Mouse (Mus musculus) kidney, adult 18-20 months (tissue): ENCODE data around the gene Cd24a.

Experiments used
- DNase-seq: peaks from one replicate; pipeline ENCODE4 v3.0.0; 2021

Gene Cd24a

GRCm38 (mm10) chr10:43584538-43584937 is 6.5 kb downstream of the Cd24a start:
- DNase-seq, result no peak

- peak; percentile 28 for DNase-seq
These were observed 10.5 kb downstream of the Cd24a start for GRCm38 (mm10) chr10:43588470-43589177.

- DNase-seq, result no peak
These were observed 13.4 kb downstream of the Cd24a start for GRCm38 (mm10) chr10:43591477-43591876.

- no peak for DNase-seq
These were observed 15.1 kb downstream of the Cd24a start for GRCm38 (mm10) chr10:43593182-43593581.

DNA sequence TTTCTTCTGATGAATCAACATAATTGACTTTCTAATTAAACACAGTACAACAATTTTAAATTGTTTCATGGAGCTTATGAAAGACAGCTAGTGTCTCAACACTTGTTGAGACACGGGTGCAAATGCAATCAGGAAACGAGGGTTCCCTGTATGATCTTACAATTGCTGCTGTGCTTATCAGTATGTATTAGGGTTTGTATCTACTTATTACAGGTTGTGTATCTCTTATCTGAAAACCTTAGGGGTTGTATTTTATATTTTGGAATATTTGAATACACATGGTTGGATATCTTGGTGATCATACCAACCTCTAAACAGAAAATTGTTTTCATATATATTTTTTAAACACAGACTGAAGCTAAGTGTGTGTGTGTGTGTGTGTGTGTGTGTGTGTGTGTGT is 16.1 kb downstream of the Cd24a start:
- no peak for DNase-seq

GRCm38 (mm10) chr10:43594894-43595293 is 16.8 kb downstream of the Cd24a start:
- no peak for DNase-seq

GRCm38 (mm10) chr10:43598067-43598726 is 20.1 kb downstream of the Cd24a start:
- no peak for DNase-seq

- no peak for DNase-seq
These were observed 23.0 kb downstream of the Cd24a start for GRCm38 (mm10) chr10:43601039-43601438.

DNA sequence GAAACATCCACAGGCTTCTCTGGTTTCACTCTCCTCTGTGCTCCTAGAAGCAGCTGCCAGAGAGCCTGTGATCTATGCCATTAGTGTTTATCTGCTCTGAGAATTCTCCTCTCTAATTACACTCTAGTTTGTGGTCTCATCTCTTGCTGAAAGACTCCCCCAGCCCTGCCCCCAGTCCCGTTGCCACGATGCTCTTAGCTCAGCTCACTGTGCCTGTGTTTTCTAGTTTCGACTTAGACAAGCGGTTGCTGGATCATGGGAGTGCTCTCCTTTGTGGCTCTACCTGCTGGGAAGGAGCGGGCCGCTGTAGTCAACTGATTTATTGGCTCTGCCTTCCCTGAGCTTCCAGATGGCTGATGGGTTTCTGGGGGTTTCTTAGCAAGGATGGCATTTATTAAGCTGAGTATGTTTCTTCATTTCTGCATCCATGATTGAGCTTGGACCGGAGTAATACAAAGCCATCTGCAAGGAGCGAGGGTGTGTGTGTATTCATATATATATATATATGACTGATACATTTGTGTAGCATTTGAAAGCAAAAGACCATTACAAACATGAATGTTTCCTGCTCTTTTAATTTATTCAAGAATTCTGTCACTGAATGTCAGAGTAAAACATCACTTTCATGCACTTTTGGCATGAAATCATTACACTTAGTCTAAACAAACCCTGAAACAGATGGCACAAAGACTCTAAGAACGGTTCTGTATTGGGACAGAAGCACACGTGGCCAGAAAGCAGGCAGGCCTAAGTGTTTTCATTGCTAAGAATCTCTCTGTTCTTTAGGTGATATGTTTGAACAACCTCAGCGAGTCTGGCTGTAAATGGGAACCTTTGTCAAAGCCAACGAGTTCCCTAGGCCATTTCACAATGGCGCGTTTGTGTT is 23.7 kb downstream of the Cd24a start:
- no peak for DNase-seq

DNA sequence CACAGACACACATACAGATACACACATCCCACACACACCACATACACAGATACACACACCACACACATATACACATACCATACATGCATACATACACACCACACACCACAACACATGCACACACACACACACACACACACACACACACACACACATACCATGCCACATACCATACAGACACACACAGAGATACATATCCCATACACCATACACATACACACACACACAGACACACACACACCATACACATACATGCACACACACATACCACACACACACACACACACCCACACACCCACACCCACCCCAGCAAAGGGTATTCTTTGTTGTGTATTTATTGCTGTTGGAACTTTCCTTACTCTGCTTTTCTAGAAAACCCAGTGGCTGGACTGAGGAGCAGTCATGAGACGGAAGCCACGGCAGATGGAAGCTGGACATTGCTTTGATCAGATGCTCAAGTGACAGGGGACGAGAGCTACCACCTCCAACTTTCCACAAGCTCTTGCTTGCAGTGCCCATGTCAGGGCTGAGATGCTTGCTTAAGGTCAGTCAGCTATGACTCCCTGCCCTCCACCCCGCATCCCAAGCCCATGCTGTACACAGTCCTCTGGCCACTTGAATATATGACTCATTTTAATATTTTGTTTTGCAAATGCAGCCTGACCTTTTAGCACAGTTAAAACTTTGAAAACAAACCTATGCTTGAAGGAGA is 26.0 kb downstream of the Cd24a start:
- DNase-seq, result no peak

DNA sequence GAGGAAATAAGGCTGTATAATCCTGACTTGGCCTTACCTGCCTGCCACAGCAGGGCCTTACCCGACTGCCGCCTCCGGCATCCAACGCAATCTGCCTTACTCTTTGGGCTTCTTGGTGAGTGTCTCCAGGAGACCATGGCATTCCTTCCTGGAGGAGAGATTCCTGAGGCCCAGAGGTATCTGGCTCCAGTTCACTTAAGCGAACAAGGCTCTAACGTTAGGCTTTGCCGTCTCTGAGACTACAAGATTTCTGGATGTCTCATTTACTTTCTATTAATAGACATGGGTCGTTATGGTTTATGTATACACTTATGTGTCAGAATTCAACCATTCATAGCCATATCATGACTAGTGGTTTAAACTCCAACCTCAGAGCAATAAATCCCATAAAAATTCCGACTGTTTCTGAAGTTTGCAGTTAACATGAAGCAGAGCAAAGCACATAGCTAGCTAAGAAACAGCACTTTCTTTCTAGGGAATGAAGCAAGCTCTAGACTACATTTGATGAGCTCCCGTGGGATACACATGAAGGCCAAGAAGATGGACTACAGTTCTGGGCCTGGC is 26.7 kb downstream of the Cd24a start:
- no peak for DNase-seq

GRCm38 (mm10) chr10:43605901-43606300 is 27.8 kb downstream of the Cd24a start:
- no peak for DNase-seq

DNA sequence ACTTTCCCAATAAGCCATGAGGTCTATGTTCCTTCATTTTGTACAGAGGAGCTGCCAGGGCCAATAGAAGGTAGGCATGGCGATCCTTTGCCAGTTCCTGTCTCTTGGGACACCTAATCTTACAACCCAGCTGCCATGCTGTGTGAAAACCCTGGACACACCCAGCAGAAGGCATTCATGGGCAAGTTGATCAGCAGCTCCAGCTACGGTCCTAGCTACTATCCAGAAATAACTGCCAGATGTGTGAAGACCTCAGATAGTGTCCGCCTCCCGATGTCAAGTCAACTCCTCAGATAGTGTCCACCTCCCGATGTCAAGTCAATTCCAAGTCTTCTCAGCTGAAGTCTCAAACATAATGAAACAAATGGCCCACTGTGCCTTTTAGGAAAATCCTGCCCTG is 31.4 kb downstream of the Cd24a start:
- no peak for DNase-seq

DNA sequence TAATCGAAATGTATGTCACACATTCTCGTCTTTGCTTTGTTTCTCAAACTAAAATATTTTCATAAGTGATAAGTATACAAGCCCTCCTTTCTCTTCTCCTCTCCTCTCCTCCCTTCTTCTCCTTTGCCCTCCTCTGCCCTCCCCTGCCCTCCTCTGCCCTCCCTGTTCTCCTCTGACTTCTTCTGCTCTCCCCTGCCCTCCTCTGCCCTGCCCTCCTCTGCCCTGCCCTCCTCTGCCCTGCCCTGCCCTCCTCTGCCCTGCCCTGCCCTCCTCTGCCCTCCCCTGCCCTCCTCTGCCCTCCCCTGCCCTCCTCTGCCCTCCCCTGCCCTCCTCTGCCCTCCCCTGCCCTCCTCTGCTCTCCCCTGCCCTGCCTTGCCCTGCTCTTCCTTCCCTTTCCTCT is 31.9 kb downstream of the Cd24a start:
- DNase-seq, result no peak

- no peak for DNase-seq
These were observed 33.0 kb downstream of the Cd24a start for GRCm38 (mm10) chr10:43611081-43611480.

DNA sequence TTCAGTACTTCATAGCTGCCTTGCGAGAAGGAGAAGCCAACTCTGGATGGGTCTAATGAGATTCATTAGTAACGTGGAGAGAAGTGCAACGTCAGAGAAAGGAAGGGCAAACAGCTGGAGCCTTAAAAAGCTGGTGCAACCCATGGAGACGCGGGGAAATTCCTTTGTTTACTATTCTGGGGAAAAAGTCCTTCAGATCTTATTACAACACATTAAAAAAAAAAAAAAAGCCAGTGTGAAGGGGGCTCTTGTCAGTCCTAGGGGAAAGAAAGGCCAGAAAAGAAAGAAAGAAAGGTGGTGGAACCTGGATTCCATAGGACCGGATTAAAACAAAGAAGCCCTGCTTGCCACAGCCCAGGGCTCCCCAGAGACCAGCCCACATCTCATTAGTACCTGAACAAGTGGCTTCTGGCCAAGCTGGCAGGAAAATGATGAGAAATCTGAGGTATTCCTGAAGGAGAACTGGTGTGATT is 41.0 kb downstream of the Cd24a start:
- no peak for DNase-seq

- DNase-seq, result no peak
These were observed 41.9 kb downstream of the Cd24a start for GRCm38 (mm10) chr10:43619939-43620338.

DNA sequence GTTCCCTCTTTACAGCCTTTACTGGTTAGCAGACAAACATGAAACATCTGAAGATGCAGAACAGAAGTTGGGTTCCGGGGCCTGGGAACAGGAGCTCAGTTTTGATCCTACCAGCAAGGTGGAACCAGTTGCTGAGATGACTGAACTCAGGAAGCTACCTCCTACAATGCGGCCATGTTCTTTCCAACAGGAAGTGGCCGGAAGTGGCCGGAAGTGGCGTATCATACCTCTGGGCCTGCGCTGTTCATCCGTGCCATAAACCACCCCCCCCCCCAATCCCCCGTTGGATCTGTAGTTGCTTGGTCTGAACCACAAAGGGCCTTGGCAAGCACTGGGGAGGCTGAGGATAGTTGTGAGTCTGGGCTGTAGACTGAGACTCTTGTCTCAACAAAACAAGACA is 45.4 kb downstream of the Cd24a start:
- no peak for DNase-seq

DNA sequence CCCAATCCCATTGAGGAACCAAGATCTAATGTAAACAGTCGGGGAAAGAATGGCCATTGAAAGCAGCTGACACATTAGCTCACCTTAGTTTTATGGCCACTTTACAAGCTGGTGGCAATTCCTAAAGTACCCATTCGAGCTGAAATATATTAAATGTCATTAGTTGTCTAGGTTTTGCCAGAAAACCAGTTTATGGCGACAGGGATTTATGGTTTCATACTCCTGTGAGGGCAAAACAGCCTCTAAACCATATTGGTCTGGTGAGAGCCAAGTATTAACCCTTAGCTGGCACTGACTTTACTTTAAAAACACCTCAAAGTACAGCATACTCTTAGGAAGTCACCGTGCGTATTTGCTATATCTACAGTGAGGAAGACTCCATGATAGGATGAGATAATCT is 46.3 kb downstream of the Cd24a start:
- DNase-seq, result no peak

GRCm38 (mm10) chr10:43624791-43625398 is 46.8 kb downstream of the Cd24a start:
- DNase-seq, result no peak

DNA sequence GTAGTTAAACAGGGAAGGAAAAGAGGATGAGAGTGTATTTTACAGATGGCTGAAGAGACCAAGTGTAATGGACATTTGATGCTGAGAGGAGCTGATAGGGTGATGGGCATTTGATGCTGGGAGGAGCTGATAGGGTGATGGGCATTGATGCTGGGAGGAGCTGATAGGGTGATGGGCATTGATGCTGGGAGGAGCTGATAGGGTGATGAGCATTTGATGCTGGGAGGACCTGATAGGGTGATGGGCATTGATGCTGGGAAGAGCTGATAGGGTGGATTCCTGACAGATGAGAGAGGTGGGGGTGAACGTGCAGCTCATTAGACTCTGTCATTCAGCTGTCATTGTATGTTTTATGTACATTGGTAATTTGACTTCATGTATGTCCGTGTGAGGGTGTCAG is 47.5 kb downstream of the Cd24a start:
- no peak for DNase-seq

DNA sequence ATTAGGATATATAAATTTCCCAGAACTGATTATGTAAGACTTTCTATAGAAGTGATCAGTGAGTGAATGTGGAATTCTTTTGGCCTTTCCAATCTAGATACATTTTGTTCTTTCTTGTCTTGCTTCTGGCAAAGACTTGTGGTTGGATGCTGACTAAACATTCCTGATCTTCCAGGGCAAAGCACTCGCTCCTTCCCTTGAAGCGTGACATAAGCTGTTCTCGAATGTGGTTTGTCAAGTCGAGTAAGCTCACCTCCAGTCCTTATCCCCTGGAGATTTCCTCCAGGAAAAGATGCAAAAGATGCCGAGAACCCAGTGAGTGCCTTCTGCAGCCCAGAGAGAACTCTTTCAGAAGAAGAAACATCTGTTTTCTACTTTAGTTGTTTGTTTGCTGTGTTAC is 51.1 kb downstream of the Cd24a start:
- DNase-seq, result no peak
